Mouse (Mus musculus) spleen, adult 2 months (tissue): ENCODE results near the gene Rasgrp3. TPM values are rescaled to one million over a fixed set of nuclear protein-coding genes. Genes with fewer than 3 reads are reported as not detected.

ENCODE experiments used
- DNase-seq, 2 experiments: peaks; one replicate each; pipeline versions ENCODE4 v3.0.0 to v3.0.0-alpha.2; 2012 to 2021; ENCODE audit warnings: low spot score in 2 of 2, low read depth in 1 of 2
- H3K27ac ChIP-seq: fragments of 200-500 bp; 2 replicates; pipeline ENCODE4 v1.5.1; 2012; ENCODE audit warnings: low read length, inconsistent platforms; ENCODE audit not compliant: insufficient read depth
- H3K27me3 ChIP-seq: fragments of 200-500 bp; 2 replicates; pipeline ENCODE4 v1.6.1; 2012; ENCODE audit warnings: mild to moderate bottlenecking, moderate library complexity, low read length, inconsistent platforms; ENCODE audit not compliant: control insufficient read depth, insufficient read depth
- H3K36me3 ChIP-seq: fragments of 200-500 bp; 2 replicates; pipeline ENCODE4 v1.6.1; 2012; ENCODE audit warnings: mild to moderate bottlenecking, low read length, inconsistent platforms; ENCODE audit not compliant: control insufficient read depth, insufficient read depth
- H3K4me1 ChIP-seq: fragments of 200-500 bp; 2 replicates; pipeline ENCODE4 v1.6.1; 2011; ENCODE audit warnings: inconsistent platforms; ENCODE audit not compliant: control insufficient read depth, insufficient read depth, insufficient read length
- H3K4me3 ChIP-seq: fragments of 200-500 bp; 2 replicates; pipeline ENCODE4 v1.5.1; 2011; ENCODE audit warnings: mild to moderate bottlenecking, inconsistent platforms; ENCODE audit not compliant: insufficient read depth, insufficient read length; ENCODE audit errors: extremely low read depth
- CTCF ChIP-seq: fragments of 200-500 bp; IDR thresholded peaks from 2 replicates; pipeline ENCODE4 v1.5.1; 2011; ENCODE audit warnings: mild to moderate bottlenecking, inconsistent platforms; ENCODE audit not compliant: insufficient read depth, insufficient read length, insufficient replicate concordance; ENCODE audit errors: extremely low read depth
- POLR2A ChIP-seq: fragments of 200-500 bp; IDR thresholded peaks from 2 replicates; pipeline ENCODE4 v1.6.1; 2011; ENCODE audit warnings: low read depth, low read length, inconsistent platforms
- WGBS: fragments of 180-500 bp; shearing (Covaris S2); methylation state at CpG from one replicate; pipeline ENCODE4 v1.1.7; 2018; 5-methylcytosine and 5-hydroxymethylcytosine counted together
- polyA plus RNA-seq: library from polyadenylated mRNA; depleted of rRNA; stranded (reverse); fragments of >200 nt; gene quantifications from 2 replicates; pipeline ENCODE4 v1.2.3, GENCODE M21; 2012

Rasgrp3 gene
- polyA plus RNA-seq, 1 experiment, result 9.8 TPM

- 72% methylated on average over 3 of the region's 3 CpGs for WGBS
- Histone ChIP-seq H3K4me1 (peaks cover 8% of the 10 kb centered on the region; the same call in 1 of the 2 replicates), H3K36me3 (no peaks in the 10 kb centered on the region), H3K27ac (no peak overlapping the region), H3K27me3 (no peaks in the 10 kb centered on the region), H3K4me3 (no peak overlapping the region)
- TF ChIP-seq CTCF, result no peak
- no peak for TF ChIP-seq POLR2A
- no peak for DNase-seq
These were observed 825 bp upstream of the Rasgrp3 start for GRCm38 (mm10) chr17:75434871-75435270.

DNA sequence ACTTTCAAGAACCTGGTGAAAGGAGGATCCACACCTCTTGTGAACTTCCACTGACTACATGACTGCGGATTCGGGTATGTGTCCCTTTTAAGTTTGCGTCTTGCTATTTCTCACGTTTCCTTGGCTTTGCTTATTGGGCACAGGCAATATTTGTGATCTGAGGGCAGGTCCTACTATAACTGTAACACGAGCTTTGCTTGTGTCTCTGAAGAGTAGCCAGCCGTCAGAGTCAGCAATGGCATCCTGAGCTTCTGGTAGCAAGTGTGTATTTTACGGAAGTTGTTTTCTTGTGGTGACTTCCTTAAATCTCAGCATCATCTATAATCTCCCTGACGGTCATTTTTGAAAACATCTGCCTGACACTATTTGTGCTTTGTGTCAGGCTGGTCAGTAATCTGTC lies 399 bp downstream of the Rasgrp3 start:
- peak overlapping the region; percentile 28; the same call in 1 of the 2 replicates for H3K4me3 ChIP-seq
- peaks cover 8% of the 10 kb centered on the region; the same call in 1 of the 2 replicates for H3K4me1 ChIP-seq
- no peak for DNase-seq
- no peaks in the 10 kb centered on the region for H3K27me3 ChIP-seq
- TF ChIP-seq POLR2A (no peak), CTCF (no peak)
- H3K36me3 ChIP-seq, result no peaks in the 10 kb centered on the region
- H3K27ac ChIP-seq, result peak overlapping the region; percentile 25; the same call in 1 of the 2 replicates
- 22% methylated on average over 8 of the region's 8 CpGs for WGBS

DNA sequence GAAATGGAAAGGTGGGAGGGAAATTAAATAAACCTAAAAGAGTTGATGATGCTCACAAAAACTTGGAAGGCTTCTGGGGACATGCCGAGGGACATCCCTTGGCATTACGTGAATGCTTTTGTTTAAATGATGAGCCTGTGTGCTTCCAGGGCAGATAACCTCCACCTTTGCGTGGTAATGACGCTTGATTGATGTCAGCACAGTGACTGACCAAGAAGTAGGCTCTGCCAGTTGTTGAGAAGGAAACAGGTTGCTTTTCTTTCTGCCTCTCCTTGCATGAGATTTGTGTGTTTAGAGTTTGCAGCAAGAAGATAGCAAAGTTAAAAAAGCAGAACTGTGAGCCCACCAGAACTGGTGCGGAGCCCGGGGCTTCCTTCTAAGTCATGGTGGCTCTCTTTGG lies 1.1 kb downstream of the Rasgrp3 start:
- Histone ChIP-seq H3K36me3 (no peaks in the 10 kb centered on the region), H3K4me1 (peaks cover 8% of the 10 kb centered on the region; the same call in 1 of the 2 replicates), H3K27me3 (no peaks in the 10 kb centered on the region), H3K4me3 (no peak overlapping the region), H3K27ac (no peak overlapping the region)
- no peak for DNase-seq
- TF ChIP-seq POLR2A, result no peak
- no peak for TF ChIP-seq CTCF
- 35% methylated on average over 6 of the region's 6 CpGs for WGBS

- no peak for TF ChIP-seq POLR2A
- TF ChIP-seq CTCF, result no peak
- Histone ChIP-seq H3K4me1 (peaks cover 12% of the 10 kb centered on the region; the same call in 1 of the 2 replicates), H3K4me3 (no peak overlapping the region), H3K27me3 (no peaks in the 10 kb centered on the region), H3K27ac (no peak overlapping the region), H3K36me3 (no peaks in the 10 kb centered on the region)
- WGBS, result 61% methylated on average over 11 of the region's 11 CpGs
- DNase-seq, result no peak
These were observed 1.6 kb downstream of the Rasgrp3 start for GRCm38 (mm10) chr17:75437239-75437750.

GRCm38 (mm10) chr17:75438162-75438561 lies 2.5 kb downstream of the Rasgrp3 start:
- WGBS, result 58% methylated on average over 5 of the region's 5 CpGs
- Histone ChIP-seq H3K4me3 (no peak overlapping the region), H3K27ac (no peak overlapping the region), H3K27me3 (no peaks in the 10 kb centered on the region), H3K36me3 (no peaks in the 10 kb centered on the region), H3K4me1 (peaks cover 18% of the 10 kb centered on the region; the same call in 1 of the 2 replicates)
- DNase-seq, result no peak
- TF ChIP-seq POLR2A (no peak), CTCF (no peak)

DNA sequence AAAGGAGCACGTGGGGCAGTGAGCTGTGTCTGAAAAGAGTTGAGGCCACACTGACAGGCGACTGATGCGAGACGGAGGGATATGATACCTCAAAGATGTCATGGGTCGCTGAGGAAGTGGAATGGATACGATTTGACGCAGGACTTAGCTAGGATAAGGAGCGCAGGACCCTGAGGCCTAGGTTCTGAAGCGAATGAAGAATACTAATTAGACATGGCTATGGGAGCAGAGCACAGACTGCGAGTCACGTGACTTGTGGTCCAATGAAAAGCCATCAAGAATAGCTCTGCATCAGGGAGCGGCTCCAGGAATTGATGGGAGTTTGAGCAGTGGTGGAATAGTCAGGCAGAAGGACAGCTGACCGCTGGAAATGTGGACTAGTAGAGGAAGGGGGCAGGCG lies 3.4 kb downstream of the Rasgrp3 start:
- peaks cover 21% of the 10 kb centered on the region for H3K4me1 ChIP-seq
- no peak overlapping the region for H3K4me3 ChIP-seq
- no peak overlapping the region for H3K27ac ChIP-seq
- no peaks in the 10 kb centered on the region for H3K36me3 ChIP-seq
- DNase-seq, result no peak
- WGBS, result 86% methylated on average over 14 of the region's 14 CpGs
- TF ChIP-seq CTCF (no peak), POLR2A (no peak)
- no peaks in the 10 kb centered on the region for H3K27me3 ChIP-seq

- H3K27me3 ChIP-seq, result no peaks in the 10 kb centered on the region
- H3K27ac ChIP-seq, result no peak overlapping the region
- 44% methylated on average over 7 of the region's 7 CpGs for WGBS
- DNase-seq, result no peak
- H3K4me3 ChIP-seq, result no peak overlapping the region
- TF ChIP-seq POLR2A, result no peak
- no peak for TF ChIP-seq CTCF
- H3K4me1 ChIP-seq, result peaks cover 18% of the 10 kb centered on the region
- H3K36me3 ChIP-seq, result no peaks in the 10 kb centered on the region
These were observed 4.9 kb downstream of the Rasgrp3 start for GRCm38 (mm10) chr17:75440619-75441018.
